Comparison of ENCODE assay signal across 17 mouse cellular contexts in genomic region chr16:18761734-18762133, GRCm38 (mm10). TPM values are rescaled to one million over a fixed set of nuclear protein-coding genes. Genes with fewer than 3 reads are reported as not detected.
DNase-seq lines count a peak whose midpoint lies in the region; ATAC-seq and TF ChIP-seq lines count a peak whose summit lies in the region.
"Had no signal": no experiment of that assay in that cellular context is flagged by ENCODE, and none has a peak within 500 bp of the region (broad histone marks: within the 10 kb centered on the region; RNA-seq: fewer than 3 reads in every experiment).

No protein-coding gene starts in this region.

- no peak overlapping the region for H3K4me3 ChIP-seq in lung, adult 2 months (replicated peaks; ENCODE audit: extremely low read depth, low read depth, low read length)
- H3K4me3 ChIP-seq in thymus, adult 2 months (ENCODE audit: control insufficient read depth, insufficient read depth, low read length): no peak overlapping the region
- H3K4me3 ChIP-seq: embryonic facial prominence, embryonic 12.5 days; heart, embryonic 12.5 days had no signal

- intact Hi-C loops in heart, postnatal 10 days (cut with DNase I): no loop called here
- intact Hi-C loops in left cerebral cortex, postnatal 10 days (cut with DNase I): no loop called here

- no peak overlapping the region for H3K27ac ChIP-seq in thymus, adult 2 months (ENCODE audit: control insufficient read depth, insufficient read depth, low read length)
- H3K27ac ChIP-seq: embryonic facial prominence, embryonic 12.5 days; hindbrain, embryonic 14.5 days had no signal

- no peaks in the 10 kb centered on the region for H3K27me3 ChIP-seq in thymus, adult 2 months (ENCODE audit: control insufficient read depth, insufficient read depth, low read length)
- H3K27me3 ChIP-seq: embryonic facial prominence, embryonic 12.5 days; heart, embryonic 12.5 days had no signal

- H3K36me3 ChIP-seq in thymus, adult 2 months (ENCODE audit: control insufficient read depth, insufficient read depth, low read length): no peaks in the 10 kb centered on the region
- H3K36me3 ChIP-seq: embryonic facial prominence, embryonic 12.5 days; heart, embryonic 12.5 days had no signal

- 0 out of 2 replicates have a peak, but pooled peaks have one; percentile 22 for ATAC-seq in megakaryocyte-erythroid progenitor cell, adult 5-6 weeks (replicated peaks; ENCODE audit: low FRiP score, low TSS enrichment, poor library complexity, severe bottlenecking)
- ATAC-seq: forebrain, postnatal 0 days had no signal

- TF ChIP-seq CTCF in lung, adult 2 months (IDR thresholded peaks at IDR 0.05; ENCODE audit: insufficient read depth, low read length): no peak
- no peak for TF ChIP-seq CTCF in thymus, adult 2 months (IDR thresholded peaks at IDR 0.05; ENCODE audit: borderline replicate concordance, control insufficient read depth, extremely low read depth, insufficient read depth, low read length, poor library complexity)

- DNase-seq in heart, adult 11 months: peak; percentile 95
- DNase-seq in heart, postnatal 10 days: no peak
- DNase-seq in lung, adult 2 months: peak; percentile 24
- DNase-seq in lung, postnatal 14 days: peak; percentile 67
- DNase-seq in left cerebral cortex, postnatal 10 days (ENCODE audit: extremely low spot score in 1 of 2, low spot score in 2 of 2): no peak
- DNase-seq in thymus, adult 2 months: no peak
- DNase-seq: adrenal gland, postnatal 10 days; cerebellum, adult 11-12 months; cerebellum, adult 9-10 months; cerebellum, postnatal 25 days; forebrain, postnatal 0 days; gastrocnemius, postnatal 36 days had no signal

- no peak for TF ChIP-seq POLR2A in lung, adult 2 months (IDR thresholded peaks at IDR 0.05; ENCODE audit: borderline replicate concordance, extremely low read depth, low read depth, low read length)
- no peak for TF ChIP-seq POLR2A in thymus, adult 2 months (IDR thresholded peaks at IDR 0.05; ENCODE audit: control insufficient read depth, extremely low read depth, insufficient read depth, low read length, poor library complexity)

- H3K4me1 ChIP-seq in lung, adult 2 months (ENCODE audit: control insufficient read depth, insufficient read depth, low read length): peaks cover 7% of the 10 kb centered on the region
- no peaks in the 10 kb centered on the region for H3K4me1 ChIP-seq in thymus, adult 2 months (replicated peaks; ENCODE audit: control insufficient read depth, insufficient read depth, low read length)
- H3K4me1 ChIP-seq: embryonic facial prominence, embryonic 12.5 days; heart, embryonic 12.5 days had no signal

- WGBS in lung, adult 2 months: 56% methylated on average over 4 of the region's 4 CpGs
- WGBS in thymus, adult 2 months: 92% methylated on average over 4 of the region's 4 CpGs

RNA-seq across cellular contexts. Expression of gene Cldn5, which starts 14.9 kb away (rescaled TPM):
- total RNA-seq in heart, postnatal 10 days (2021): 10 to 100 TPM; 79.8 to 90.1 TPM
- 753 and 874 TPM in 2 replicates for polyA plus RNA-seq in lung, adult 2 months (2012; rRNA removed)
- not detected in 2 replicates for total RNA-seq in megakaryocyte-erythroid progenitor cell, adult 5-6 weeks (2014; fragmentation: Nextera tagmentation)
- total RNA-seq in megakaryocyte-erythroid progenitor cell, adult 5-6 weeks (2017): not detected in 2 replicates
- 10 to 100 TPM; 78.6 to 85.0 TPM for total RNA-seq in left cerebral cortex, postnatal 10 days (2021)
- polyA plus RNA-seq in thymus, adult 2 months (2012; rRNA removed): 12.2 and 15.2 TPM in 2 replicates
- total RNA-seq: MEL had no signal

RNA-seq across cellular contexts. Expression of gene Ufd1, which starts 49.8 kb away (rescaled TPM):
- total RNA-seq in heart, postnatal 10 days (2021): 10 to 100 TPM; 65.5 to 69.2 TPM
- polyA plus RNA-seq in lung, adult 2 months (2012; rRNA removed): 23.1 and 39.3 TPM in 2 replicates
- total RNA-seq in megakaryocyte-erythroid progenitor cell, adult 5-6 weeks (2014; fragmentation: Nextera tagmentation): 80.2 and 81.2 TPM in 2 replicates
- total RNA-seq in megakaryocyte-erythroid progenitor cell, adult 5-6 weeks (2017): 73.7 and 112 TPM in 2 replicates
- total RNA-seq in left cerebral cortex, postnatal 10 days (2021): 100 to 1,000 TPM in 1 of 2 experiments, 10 to 100 TPM in 1; 91.3 to 100 TPM
- 45.5 and 47.3 TPM in 2 replicates for polyA plus RNA-seq in thymus, adult 2 months (2012; rRNA removed)

RNA-seq across cellular contexts. Expression of gene Cdc45, which starts 50.1 kb away (rescaled TPM):
- total RNA-seq in heart, postnatal 10 days (2021): 1 to 10 TPM; 8.6 to 9.9 TPM
- 3.3 and 3.5 TPM in 2 replicates for polyA plus RNA-seq in lung, adult 2 months (2012; rRNA removed)
- total RNA-seq in megakaryocyte-erythroid progenitor cell, adult 5-6 weeks (2014; fragmentation: Nextera tagmentation): 63.3 and 67.3 TPM in 2 replicates
- 58.1 and 69.0 TPM in 2 replicates for total RNA-seq in megakaryocyte-erythroid progenitor cell, adult 5-6 weeks (2017)
- total RNA-seq in left cerebral cortex, postnatal 10 days (2021): 1 to 10 TPM; 2.7 to 3.8 TPM
- polyA plus RNA-seq in thymus, adult 2 months (2012; rRNA removed): 67.6 and 80.8 TPM in 2 replicates

Comparison
In these comparisons a context has a peak if more than half of its experiments do, and no peak if none do; other contexts are left out.
1. DNase-seq: peak in heart, adult 11 months (single experiment), lung, adult 2 months (single experiment) and lung, postnatal 14 days (single experiment); none in heart, postnatal 10 days (0 of 2), left cerebral cortex, postnatal 10 days (0 of 2) and thymus, adult 2 months (single experiment).
2. RNA of gene Cldn5, which starts 14.9 kb away (total RNA-seq): 79.8 to 90.1 TPM in heart, postnatal 10 days and 78.6 to 85.0 TPM in left cerebral cortex, postnatal 10 days; not detected in megakaryocyte-erythroid progenitor cell, adult 5-6 weeks; every median in the first group is over 10 times any median in the second.
3. RNA of gene Cdc45, which starts 50.1 kb away (total RNA-seq): 58.1 to 69.0 TPM in megakaryocyte-erythroid progenitor cell, adult 5-6 weeks; 8.6 to 9.9 TPM in heart, postnatal 10 days and 2.7 to 3.8 TPM in left cerebral cortex, postnatal 10 days; every median in the first group is over 4 times any median in the second.